Mouse (Mus musculus) heart, adult 2 months (tissue): Measurements from ENCODE around the gene Tex44. TPM values are rescaled to one million over a fixed set of nuclear protein-coding genes. Genes with fewer than 3 reads are reported as not detected.
"Not testable (repeated sequence)": the region's sequence is repeated elsewhere in the genome, so short reads cannot be mapped to it uniquely, and the experiment has no call there.

Source experiments
- DNase-seq, 2 experiments: peaks; one replicate each; pipeline ENCODE4 v3.0.0; 2021
- H3K27ac ChIP-seq: fragments of 200-600 bp; 2 replicates; pipeline ENCODE4 v1.8.1; 2022
- H3K27me3 ChIP-seq: fragments of 200-500 bp; 2 replicates; pipeline ENCODE4 v1.6.1; 2012; ENCODE audit warnings: mild to moderate bottlenecking, low read length, inconsistent platforms, mixed read lengths; ENCODE audit not compliant: control insufficient read depth, insufficient read depth
- H3K36me3 ChIP-seq: fragments of 200-500 bp; 2 replicates; pipeline ENCODE4 v1.6.1; 2012; ENCODE audit warnings: low read length, inconsistent platforms; ENCODE audit not compliant: control insufficient read depth, insufficient read depth
- H3K4me1 ChIP-seq: fragments of 200-500 bp; 2 replicates; pipeline ENCODE4 v1.6.1; 2011; ENCODE audit warnings: low read length; ENCODE audit not compliant: control insufficient read depth, insufficient read depth
- H3K4me3 ChIP-seq: fragments of 200-600 bp; 2 replicates; pipeline ENCODE4 v1.8.1; 2022
- H3K79me2 ChIP-seq: fragments of 200-500 bp; replicated peaks from 2 replicates; pipeline ENCODE4 v1.6.1; 2012; ENCODE audit warnings: mild to moderate bottlenecking, inconsistent platforms, low read length, moderate library complexity, mixed read lengths; ENCODE audit not compliant: control insufficient read depth, insufficient read depth
- H3K9ac ChIP-seq: fragments of 200-500 bp; 2 replicates; pipeline ENCODE4 v1.6.1; 2012; ENCODE audit warnings: low read depth, mild to moderate bottlenecking, control low read depth, inconsistent platforms, low read length, mixed read lengths
- CTCF ChIP-seq: fragments of 200-600 bp; IDR thresholded peaks from 2 replicates; pipeline ENCODE4 v1.8.1; 2022; ENCODE audit warnings: antibody characterized with exemption, mild to moderate bottlenecking, moderate library complexity
- EP300 ChIP-seq: fragments of 200-500 bp; IDR thresholded peaks from 2 replicates; pipeline ENCODE4 v1.6.1; 2011; ENCODE audit warnings: low read depth, low read length, control low read depth; ENCODE audit not compliant: insufficient read depth
- POLR2A ChIP-seq: fragments of 200-500 bp; IDR thresholded peaks from 2 replicates; pipeline ENCODE4 v1.6.1; 2011; ENCODE audit warnings: mild to moderate bottlenecking, low read depth, low read length, control low read depth; ENCODE audit not compliant: insufficient read depth
- WGBS: fragments of 180-500 bp; shearing (Covaris S2); methylation state at CpG from one replicate; pipeline ENCODE4 v1.1.7; 2018; 5-methylcytosine and 5-hydroxymethylcytosine counted together
- intact Hi-C: fragments of 180-260 bp; cut with DNase I; formaldehyde crosslinking; loops from one replicate; pipeline ENCODE4 v1.15.1; 2025
- polyA plus RNA-seq: library from polyadenylated mRNA; depleted of rRNA; stranded (reverse); fragments of >200 nt; gene quantifications from 2 replicates; pipeline ENCODE4 v1.2.3, GENCODE M21; 2012
- total RNA-seq, 2 experiments: library from RNA; stranded (reverse); gene quantifications; 2 replicates each; pipeline ENCODE4 v1.2.3; 2021

Tex44 gene
- total and polyA plus RNA-seq, 3 experiments = 0.18 TPM; not detected in 2

- Histone ChIP-seq H3K79me2 (no peaks in the 10 kb centered on the region), H3K36me3 (no peaks in the 10 kb centered on the region; the same call in 1 of the 2 replicates), H3K4me3 (no peak overlapping the region), H3K4me1 (peaks cover 13% of the 10 kb centered on the region), H3K27me3 (no peaks in the 10 kb centered on the region), H3K9ac (no peak overlapping the region), H3K27ac (no peak overlapping the region)
- intact Hi-C loops = no loop called here
- no peak for TF ChIP-seq CTCF
- no peak for TF ChIP-seq POLR2A
- no peak for TF ChIP-seq EP300
- DNase-seq = peak in 1 of 2 experiments; percentile 5
- WGBS = 89% methylated on average over 8 of the region's 8 CpGs
Observed at GRCm38 (mm10) chr1:86467416-86467815, 41.3 kb downstream of the Tex44 start.

DNA sequence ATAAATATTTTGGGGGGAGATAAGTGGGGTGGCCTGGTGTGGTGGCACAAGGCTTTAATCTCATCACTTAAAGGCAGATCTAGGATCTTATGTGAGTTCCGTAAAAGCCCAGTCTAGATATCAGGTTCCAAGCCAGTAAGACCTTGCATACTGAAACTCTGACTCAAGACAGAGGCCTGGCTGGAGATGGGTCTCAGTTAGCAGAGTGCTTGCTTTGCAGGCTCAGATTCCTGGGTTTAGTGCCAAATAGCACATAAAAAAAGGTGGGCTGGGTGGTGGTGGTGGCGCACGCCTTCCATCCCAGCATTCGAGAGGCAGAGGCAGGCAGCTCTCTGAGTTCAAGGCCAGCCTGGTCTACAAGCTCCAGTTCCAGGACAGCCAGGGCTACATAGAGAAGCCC lies 43.7 kb downstream of the Tex44 start:
- 93% methylated on average over 4 of the region's 4 CpGs for WGBS
- Histone ChIP-seq H3K36me3 (peaks cover 3% of the 10 kb centered on the region; the same call in 1 of the 2 replicates), H3K9ac (0 out of 2 replicates have a peak overlapping the region, but pooled peaks have one; percentile 19), H3K79me2 (no peaks in the 10 kb centered on the region), H3K4me3 (no peak overlapping the region), H3K27ac (peak overlapping the region; percentile 99), H3K4me1 (peaks cover 15% of the 10 kb centered on the region), H3K27me3 (no peaks in the 10 kb centered on the region)
- TF ChIP-seq CTCF = no peak
- no peak for TF ChIP-seq POLR2A
- TF ChIP-seq EP300 = no peak
- no peak for DNase-seq
- intact Hi-C loops = loop anchor here (2.0 kb wide), 1 partner anchor 31 kb away; no protein-coding TSS in a partner anchor

GRCm38 (mm10) chr1:86470519-86471181 lies 44.5 kb downstream of the Tex44 start:
- Histone ChIP-seq H3K27me3 (no peaks in the 10 kb centered on the region), H3K4me3 (peak overlapping the region; percentile 28), H3K79me2 (no peaks in the 10 kb centered on the region), H3K9ac (peak overlapping the region; percentile 4; the same call in 1 of the 2 replicates), H3K27ac (peak overlapping the region; percentile 99), H3K36me3 (peaks cover 3% of the 10 kb centered on the region; the same call in 1 of the 2 replicates), H3K4me1 (peaks cover 14% of the 10 kb centered on the region)
- DNase-seq = peak; percentile 86 to 92
- intact Hi-C loops = loop anchor here (1.0 to 2.0 kb wide), 2 partner anchors 30 to 58 kb away; no protein-coding TSS in a partner anchor
- 2% methylated on average over 12 of the region's 12 CpGs for WGBS
- no peak for TF ChIP-seq CTCF
- peak; percentile 93 for TF ChIP-seq EP300
- peak; percentile 79; the same call in 1 of the 2 replicates for TF ChIP-seq POLR2A

GRCm38 (mm10) chr1:86471504-86471961 lies 45.4 kb downstream of the Tex44 start:
- not testable (repeated sequence) for H3K27me3 ChIP-seq, H3K79me2 ChIP-seq, H3K36me3 ChIP-seq
- Histone ChIP-seq H3K9ac (peak overlapping the region; percentile 53), H3K4me3 (peak overlapping the region; percentile 28), H3K4me1 (peaks cover 14% of the 10 kb centered on the region), H3K27ac (peak overlapping the region; percentile 99)
- TF ChIP-seq CTCF = peak; percentile 71
- TF ChIP-seq EP300 = 0 out of 2 replicates have a peak, but pooled peaks have one; percentile 42
- whole genome bisulfite sequencing = 56% methylated on average over 11 of the region's 11 CpGs
- peak; percentile 35 to 47 for DNase-seq
- intact Hi-C loops = loop anchor here (1.0 to 2.0 kb wide), 2 partner anchors 29 to 57 kb away; no protein-coding TSS in a partner anchor

DNA sequence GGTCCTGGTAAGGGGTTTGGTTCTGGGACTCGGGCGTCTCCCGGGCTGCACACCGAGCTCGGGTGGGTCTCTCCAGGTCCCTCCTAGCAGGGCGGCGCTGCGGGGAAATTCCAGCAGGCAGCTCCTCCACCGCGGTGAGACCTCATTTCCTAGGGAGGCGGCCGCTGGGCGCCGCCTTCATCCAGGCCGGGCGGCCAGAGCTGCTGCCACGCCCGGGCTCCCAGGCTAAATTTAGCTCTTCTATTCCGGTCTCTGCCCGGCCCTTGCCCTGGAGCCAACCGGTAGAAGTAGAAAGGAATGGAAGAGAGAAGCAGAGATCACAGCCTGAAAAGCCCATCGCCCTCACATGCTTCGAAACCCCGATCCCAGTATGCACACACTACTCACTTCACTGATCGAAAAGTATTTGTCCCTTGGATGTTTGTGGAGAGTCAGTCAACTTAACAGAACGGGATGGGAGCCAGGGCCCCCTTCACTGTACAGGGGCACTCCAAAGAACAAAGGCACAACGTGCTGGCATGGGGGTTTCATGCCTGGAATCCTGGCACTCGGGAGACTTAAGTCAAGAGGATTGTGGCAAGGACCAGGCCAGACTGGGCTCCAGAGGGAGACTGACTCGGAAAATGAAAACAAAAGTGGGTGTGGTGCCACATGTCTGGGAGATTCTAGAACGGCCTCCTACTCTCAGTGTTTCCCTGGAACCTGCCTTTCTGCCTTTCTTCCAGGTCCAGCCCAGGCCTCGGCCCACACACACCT lies 46.2 kb downstream of the Tex44 start:
- Histone ChIP-seq H3K27me3 (no peaks in the 10 kb centered on the region), H3K79me2 (no peaks in the 10 kb centered on the region), H3K4me3 (peak overlapping the region; percentile 22), H3K27ac (peak overlapping the region; percentile 99), H3K4me1 (peaks cover 14% of the 10 kb centered on the region), H3K36me3 (peaks cover 3% of the 10 kb centered on the region; the same call in 1 of the 2 replicates), H3K9ac (peak overlapping the region; percentile 72)
- 2% methylated on average over 31 of the region's 31 CpGs for WGBS
- DNase-seq = peak; percentile 87 to 91
- TF ChIP-seq CTCF (peak; percentile 35; the same call in 1 of the 2 replicates), EP300 (peak; percentile 42; the same call in 1 of the 2 replicates), POLR2A (peak; percentile 87)
- intact Hi-C loops = loop anchor here (1.0 kb wide), 2 partner anchors 15 to 30 kb away; no protein-coding TSS in a partner anchor
